Mouse (Mus musculus) liver, adult 2 months (tissue): Measurements from ENCODE around the gene Usp20. TPM values are rescaled to one million over a fixed set of nuclear protein-coding genes. Genes with fewer than 3 reads are reported as not detected.

Experiments
- DNase-seq: peaks from one replicate; pipeline ENCODE4 v3.0.0-alpha.2; 2011; ENCODE audit warnings: low read depth, low spot score; ENCODE audit errors: extremely low read depth
- H3K27ac ChIP-seq: fragments of 200-500 bp; replicated peaks from 2 replicates; pipeline ENCODE4 v1.5.1; 2012; ENCODE audit warnings: low read depth, mild to moderate bottlenecking, control low read depth, inconsistent platforms, low read length; ENCODE audit not compliant: insufficient read depth
- H3K27me3 ChIP-seq: fragments of 200-500 bp; 2 replicates; pipeline ENCODE4 v1.6.1; 2012; ENCODE audit warnings: mild to moderate bottlenecking, moderate library complexity, low read length, inconsistent platforms; ENCODE audit not compliant: control insufficient read depth, insufficient read depth
- H3K36me3 ChIP-seq: fragments of 200-500 bp; 2 replicates; pipeline ENCODE4 v1.6.1; 2012; ENCODE audit warnings: low read length, inconsistent platforms; ENCODE audit not compliant: control insufficient read depth, insufficient read depth
- H3K4me1 ChIP-seq: fragments of 200-500 bp; 2 replicates; pipeline ENCODE4 v1.6.1; 2011; ENCODE audit warnings: low read length; ENCODE audit not compliant: control insufficient read depth, insufficient read depth
- H3K4me3 ChIP-seq: fragments of 200-500 bp; 2 replicates; pipeline ENCODE4 v1.5.1; 2011; ENCODE audit warnings: low read depth, mild to moderate bottlenecking, control low read depth, low read length, moderate library complexity; ENCODE audit not compliant: insufficient read depth
- H3K79me2 ChIP-seq: fragments of 200-500 bp; 2 replicates; pipeline ENCODE4 v1.6.1; 2012; ENCODE audit warnings: inconsistent platforms, mild to moderate bottlenecking, low read length, moderate library complexity; ENCODE audit not compliant: control insufficient read depth, insufficient read depth
- H3K9ac ChIP-seq: fragments of 200-500 bp; 2 replicates; pipeline ENCODE4 v1.6.1; 2012; ENCODE audit warnings: low read depth, mild to moderate bottlenecking, control low read depth, inconsistent platforms, low read length
- CTCF ChIP-seq: fragments of 200-500 bp; IDR thresholded peaks from 2 replicates; pipeline ENCODE4 v1.5.1; 2011; ENCODE audit warnings: low read depth, low read length, control low read depth
- POLR2A ChIP-seq: fragments of 200-500 bp; IDR thresholded peaks from 2 replicates; pipeline ENCODE4 v1.6.1; 2011; ENCODE audit warnings: low read length, control low read depth; ENCODE audit not compliant: insufficient read depth; ENCODE audit errors: extremely low read depth
- WGBS: fragments of 180-500 bp; shearing (Covaris S2); methylation state at CpG from one replicate; pipeline ENCODE4 v1.1.7; 2018; 5-methylcytosine and 5-hydroxymethylcytosine counted together
- polyA plus RNA-seq: library from polyadenylated mRNA; depleted of rRNA; stranded (reverse); fragments of >200 nt; gene quantifications from 2 replicates; pipeline ENCODE4 v1.2.3, GENCODE M21; 2012
- total RNA-seq: library from RNA; depleted of rRNA; stranded (reverse); fragments of >200 nt; gene quantifications from 2 replicates; pipeline ENCODE4 v1.2.3, GENCODE M21; 2014

Gene Usp20
- total and polyA plus RNA-seq, 2 experiments, result 3.0 to 6.0 TPM

DNA sequence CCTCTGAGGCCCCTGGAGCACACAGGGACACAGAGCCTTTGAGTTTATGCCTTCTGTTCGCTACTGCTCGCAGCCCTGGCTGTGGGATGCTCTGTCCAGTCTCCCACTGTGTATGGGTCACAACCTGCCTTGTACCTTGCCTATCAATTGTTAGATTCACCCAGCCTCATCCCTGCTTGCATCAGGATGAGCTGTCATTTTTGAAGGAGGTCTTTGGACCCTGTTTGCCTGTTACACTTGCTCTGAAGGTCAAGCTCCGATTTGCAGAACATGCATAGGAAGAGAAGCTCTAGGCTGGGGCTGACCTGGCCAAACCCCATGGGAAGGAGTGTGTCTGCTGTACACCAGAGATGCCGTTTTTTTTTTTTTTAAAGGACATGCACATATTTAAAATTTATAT is 24.6 kb upstream of the Usp20 start:
- Histone ChIP-seq H3K27ac (peak overlapping the region; percentile 77), H3K9ac (no peak overlapping the region), H3K4me1 (peaks cover 64% of the 10 kb centered on the region), H3K36me3 (peaks cover 32% of the 10 kb centered on the region), H3K4me3 (no peak overlapping the region), H3K27me3 (no peaks in the 10 kb centered on the region), H3K79me2 (peaks cover 32% of the 10 kb centered on the region; the same call in 1 of the 2 replicates)
- DNase-seq, result peak; percentile 62
- WGBS, result 58% methylated on average over 4 of the region's 4 CpGs
- TF ChIP-seq CTCF, result no peak
- no peak for TF ChIP-seq POLR2A

GRCm38 (mm10) chr2:30958726-30959125 is 23.4 kb upstream of the Usp20 start:
- Histone ChIP-seq H3K9ac (peak overlapping the region; percentile 51), H3K4me1 (peaks cover 69% of the 10 kb centered on the region), H3K27me3 (no peaks in the 10 kb centered on the region), H3K27ac (peak overlapping the region; percentile 88), H3K36me3 (peaks cover 32% of the 10 kb centered on the region), H3K4me3 (no peak overlapping the region), H3K79me2 (peaks cover 27% of the 10 kb centered on the region; the same call in 1 of the 2 replicates)
- peak; percentile 99 for DNase-seq
- TF ChIP-seq POLR2A (0 out of 2 replicates have a peak, but pooled peaks have one; percentile 9), CTCF (no peak)
- WGBS, result 26% methylated on average over 14 of the region's 14 CpGs

DNA sequence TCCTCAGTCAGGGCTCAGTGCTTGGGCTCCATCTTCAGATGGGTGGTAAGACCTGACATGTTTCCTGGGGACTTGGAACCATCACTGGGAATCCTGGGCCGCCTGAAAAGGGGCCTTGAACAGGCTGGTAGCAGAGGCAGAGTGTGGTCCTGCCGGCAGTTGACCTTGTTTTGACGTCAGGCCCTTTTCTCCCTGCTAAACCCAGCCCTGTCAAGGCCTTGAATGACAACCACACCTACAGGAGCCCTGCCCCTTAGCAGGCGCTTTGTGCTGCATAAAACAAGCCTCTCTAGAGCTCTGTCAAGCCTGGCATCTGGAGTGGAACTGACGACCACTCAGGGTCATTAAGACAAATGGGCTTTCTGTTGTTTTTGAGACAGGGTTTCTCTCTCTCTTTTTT is 22.2 kb upstream of the Usp20 start:
- 18% methylated on average over 5 of the region's 5 CpGs for WGBS
- H3K9ac ChIP-seq, result peak overlapping the region; percentile 51
- DNase-seq, result peak; percentile 61
- peak overlapping the region; percentile 88 for H3K27ac ChIP-seq
- peaks cover 32% of the 10 kb centered on the region for H3K36me3 ChIP-seq
- no peak overlapping the region for H3K4me3 ChIP-seq
- no peaks in the 10 kb centered on the region for H3K27me3 ChIP-seq
- peaks cover 69% of the 10 kb centered on the region for H3K4me1 ChIP-seq
- TF ChIP-seq POLR2A, result no peak
- TF ChIP-seq CTCF, result no peak
- H3K79me2 ChIP-seq, result peaks cover 16% of the 10 kb centered on the region; the same call in 1 of the 2 replicates

DNA sequence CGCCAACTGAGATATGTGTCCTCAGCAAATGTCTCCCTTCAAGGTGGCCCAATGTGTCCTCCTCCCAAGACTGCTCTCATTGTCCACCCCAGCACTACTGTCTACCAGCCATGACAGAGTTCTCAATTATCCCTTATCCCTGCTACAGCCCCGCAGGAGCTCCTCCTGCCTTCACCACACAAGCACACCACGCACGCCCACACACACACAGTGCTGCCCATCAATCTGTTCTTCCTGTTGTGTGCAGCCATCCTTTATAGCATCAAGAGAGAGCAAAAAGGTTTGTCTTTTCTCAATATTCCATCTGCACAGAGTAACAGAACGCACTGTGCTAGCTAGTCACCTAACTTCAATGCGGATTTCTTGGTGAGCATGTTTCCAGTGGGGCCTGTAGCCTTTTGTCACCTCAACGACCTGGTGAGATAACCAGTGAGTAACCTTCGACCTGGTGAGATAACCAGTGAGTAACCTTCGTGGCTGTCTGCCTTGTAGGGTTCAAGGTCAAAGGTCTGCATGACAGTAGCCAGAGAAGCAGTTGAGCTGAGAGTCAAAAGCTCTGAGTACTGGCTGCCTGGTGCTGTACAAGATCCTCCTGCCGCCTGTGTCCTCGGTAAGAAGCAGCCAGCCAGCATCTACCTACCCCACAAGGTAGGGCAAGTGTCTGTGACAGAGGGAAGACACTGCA is 19.4 kb upstream of the Usp20 start:
- peaks cover 20% of the 10 kb centered on the region; the same call in 1 of the 2 replicates for H3K36me3 ChIP-seq
- TF ChIP-seq CTCF, result no peak
- TF ChIP-seq POLR2A, result peak; percentile 23; the same call in 1 of the 2 replicates
- WGBS, result 38% methylated on average over 11 of the region's 11 CpGs
- H3K27ac ChIP-seq, result peak overlapping the region; percentile 86
- peak; percentile 98 for DNase-seq
- H3K4me1 ChIP-seq, result peaks cover 67% of the 10 kb centered on the region
- H3K79me2 ChIP-seq, result peaks cover 21% of the 10 kb centered on the region; the same call in 1 of the 2 replicates
- no peaks in the 10 kb centered on the region for H3K27me3 ChIP-seq
- peak overlapping the region; percentile 76 for H3K9ac ChIP-seq
- H3K4me3 ChIP-seq, result no peak overlapping the region

DNA sequence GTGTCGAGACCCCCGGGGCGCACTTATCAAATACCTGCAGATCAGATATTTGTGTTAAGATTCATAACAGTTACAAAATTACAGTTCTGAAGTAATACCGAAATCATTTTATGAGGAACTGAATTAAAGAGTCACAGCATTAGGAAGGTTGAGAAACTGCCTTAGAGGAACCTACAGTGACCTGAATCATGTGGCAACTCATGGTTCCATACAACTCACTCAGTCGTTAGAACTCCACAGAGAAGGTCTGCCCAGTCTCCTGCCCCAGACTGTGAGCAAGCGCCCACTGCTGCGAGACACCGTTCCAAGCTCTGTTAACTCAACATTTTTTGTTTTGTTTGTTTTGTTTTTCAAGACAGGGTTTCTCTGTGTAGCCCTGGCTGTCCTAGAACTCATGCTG is 16.5 kb upstream of the Usp20 start:
- peak; percentile 34 for DNase-seq
- TF ChIP-seq POLR2A, result no peak
- no peak for TF ChIP-seq CTCF
- Histone ChIP-seq H3K9ac (no peak overlapping the region), H3K27ac (peak overlapping the region; percentile 98), H3K79me2 (peaks cover 21% of the 10 kb centered on the region; the same call in 1 of the 2 replicates), H3K36me3 (peaks cover 11% of the 10 kb centered on the region; the same call in 1 of the 2 replicates), H3K27me3 (no peaks in the 10 kb centered on the region), H3K4me3 (no peak overlapping the region), H3K4me1 (peaks cover 49% of the 10 kb centered on the region)
- 54% methylated on average over 8 of the region's 8 CpGs for WGBS

GRCm38 (mm10) chr2:30966826-30967225 is 15.3 kb upstream of the Usp20 start:
- H3K4me1 ChIP-seq, result peaks cover 38% of the 10 kb centered on the region
- H3K4me3 ChIP-seq, result peak overlapping the region; percentile 100
- TF ChIP-seq POLR2A, result no peak
- WGBS, result 3% methylated on average over 16 of the region's 16 CpGs
- DNase-seq, result peak; percentile 49
- H3K79me2 ChIP-seq, result peaks cover 21% of the 10 kb centered on the region; the same call in 1 of the 2 replicates
- H3K9ac ChIP-seq, result peak overlapping the region; percentile 100
- peaks cover 5% of the 10 kb centered on the region; the same call in 1 of the 2 replicates for H3K36me3 ChIP-seq
- peak overlapping the region; percentile 98 for H3K27ac ChIP-seq
- no peaks in the 10 kb centered on the region for H3K27me3 ChIP-seq
